Mouse (Mus musculus) lung, postnatal 25 days (tissue): Measurements from ENCODE around the gene Cacul1.

Experiments
- DNase-seq: peaks from one replicate; pipeline ENCODE4 v3.0.0; 2022; ENCODE audit warnings: low spot score

The Cacul1 gene

DNA sequence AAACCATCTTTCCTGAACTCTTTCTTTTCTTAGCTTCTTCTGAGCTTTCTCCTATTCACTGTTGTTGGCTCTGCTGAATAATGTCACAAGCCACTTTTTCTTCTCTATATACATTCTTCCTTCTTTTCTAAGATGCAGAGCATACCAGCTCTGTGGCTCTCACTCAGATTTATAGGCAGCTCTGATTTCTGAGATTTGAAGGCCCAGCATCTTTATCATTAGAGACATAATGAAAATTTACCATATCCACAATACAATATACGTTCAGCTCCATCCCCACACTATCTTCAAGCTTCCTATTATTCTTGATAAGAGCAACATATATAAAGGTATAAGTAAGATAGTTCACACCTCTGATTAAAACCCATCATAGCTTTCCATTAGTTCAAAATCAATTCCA is 50.7 kb downstream of the Cacul1 start:
- no peak for DNase-seq

- no peak for DNase-seq
Observed at GRCm38 (mm10) chr19:60529302-60529701, 51.5 kb downstream of the Cacul1 start.

DNA sequence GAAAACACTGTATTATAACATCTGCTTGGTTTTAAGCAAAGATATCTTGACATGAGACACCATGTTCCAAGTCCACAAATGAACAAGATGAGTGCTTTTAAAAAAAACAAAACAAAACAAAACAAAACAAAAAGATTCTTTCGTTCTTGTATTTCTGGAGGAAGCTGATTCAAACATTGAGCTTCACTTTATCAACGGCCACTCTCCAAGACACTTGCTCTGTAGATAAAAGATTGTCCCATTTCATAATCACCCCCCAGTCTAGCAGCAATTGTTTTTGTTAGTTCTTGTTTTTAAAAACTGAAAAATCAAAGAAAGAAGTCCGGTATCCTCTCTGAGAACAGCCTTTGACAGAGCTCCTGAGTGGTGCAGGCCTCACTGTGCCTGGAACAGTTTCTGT is 52.2 kb downstream of the Cacul1 start:
- DNase-seq: no peak

DNA sequence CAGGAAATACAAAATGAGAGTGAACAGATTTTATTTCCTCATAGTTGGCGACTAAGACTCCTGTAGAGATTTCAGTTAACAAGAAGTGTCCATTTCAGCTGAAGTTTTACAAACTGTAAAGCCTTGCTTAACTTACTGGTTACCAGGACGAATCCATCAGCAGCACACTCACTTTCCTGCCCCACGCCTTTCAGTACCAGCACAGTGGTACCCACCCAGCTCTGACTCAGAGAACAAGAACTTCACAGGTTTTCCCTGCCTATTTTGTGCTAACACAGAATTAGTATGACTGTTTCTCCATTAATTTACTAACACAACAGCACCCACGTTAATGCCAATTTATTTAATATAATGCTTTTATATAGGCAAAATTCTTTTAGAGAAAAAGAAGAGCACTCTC is 53.9 kb downstream of the Cacul1 start:
- DNase-seq: peak; percentile 12

DNA sequence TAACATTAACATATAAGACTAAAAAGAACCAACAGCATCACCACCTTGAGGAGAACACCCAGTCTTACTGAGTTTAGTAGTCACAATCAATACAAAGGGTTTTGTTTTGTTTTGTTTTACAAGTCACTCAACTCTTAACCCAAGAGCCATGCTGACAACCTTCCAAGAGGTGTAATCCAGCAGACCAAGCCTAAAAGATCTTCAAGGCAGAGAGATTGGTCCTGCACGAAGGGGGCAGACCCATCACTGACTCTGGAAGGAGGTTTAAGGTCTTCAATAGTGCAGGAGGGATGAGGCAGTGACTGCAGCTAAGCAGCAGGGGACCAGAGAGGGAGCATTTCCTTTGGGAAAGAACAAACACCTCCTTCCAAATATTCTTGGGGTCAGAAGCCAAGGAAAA is 55.7 kb downstream of the Cacul1 start:
- no peak for DNase-seq

DNA sequence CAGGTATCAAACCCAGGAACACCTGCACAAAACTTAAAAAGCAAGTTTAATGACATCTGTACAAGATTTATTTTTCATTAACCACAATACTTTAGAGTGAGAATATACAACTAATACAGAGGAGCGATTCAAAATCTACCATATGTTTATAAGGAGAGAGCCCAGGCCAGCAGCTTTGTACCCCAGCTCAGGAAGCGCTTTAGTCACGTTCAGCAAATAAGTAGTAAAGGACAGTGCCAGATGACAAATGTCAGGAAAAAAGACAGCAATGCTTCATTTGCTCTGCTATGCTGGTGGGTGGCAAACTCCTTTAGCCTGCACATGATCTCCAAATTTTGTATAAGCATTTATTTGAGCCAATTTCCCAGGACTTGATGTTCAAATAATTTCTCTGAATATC is 56.1 kb downstream of the Cacul1 start:
- no peak for DNase-seq

GRCm38 (mm10) chr19:60520131-60520530 is 60.7 kb downstream of the Cacul1 start:
- no peak for DNase-seq

- DNase-seq: no peak
Observed at GRCm38 (mm10) chr19:60515064-60515463, 65.8 kb downstream of the Cacul1 start.

GRCm38 (mm10) chr19:60513431-60513830 is 67.4 kb downstream of the Cacul1 start:
- no peak for DNase-seq

DNA sequence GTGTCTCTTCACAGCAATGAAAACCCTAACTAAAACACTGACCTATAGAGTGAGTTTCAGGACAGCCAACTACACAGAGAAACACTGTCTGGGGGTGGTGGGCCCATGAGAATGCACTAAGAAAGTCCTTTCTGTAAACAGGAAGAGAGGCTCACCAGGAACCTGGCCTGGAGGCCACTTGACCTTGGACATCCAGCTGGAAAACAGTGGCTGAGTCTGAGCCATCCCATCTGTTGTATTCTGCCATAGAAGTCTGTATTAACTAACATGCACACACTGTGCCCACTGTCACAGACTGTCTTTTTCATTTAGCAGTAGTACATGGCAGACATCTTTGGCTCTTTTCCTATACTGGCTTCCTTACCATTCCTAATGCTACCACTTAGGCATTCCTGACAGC is 80.6 kb downstream of the Cacul1 start:
- DNase-seq: peak; percentile 44

GRCm38 (mm10) chr19:60497171-60497570 is 83.7 kb downstream of the Cacul1 start:
- DNase-seq: no peak

GRCm38 (mm10) chr19:60495772-60496171 is 85.1 kb downstream of the Cacul1 start:
- DNase-seq: no peak

DNA sequence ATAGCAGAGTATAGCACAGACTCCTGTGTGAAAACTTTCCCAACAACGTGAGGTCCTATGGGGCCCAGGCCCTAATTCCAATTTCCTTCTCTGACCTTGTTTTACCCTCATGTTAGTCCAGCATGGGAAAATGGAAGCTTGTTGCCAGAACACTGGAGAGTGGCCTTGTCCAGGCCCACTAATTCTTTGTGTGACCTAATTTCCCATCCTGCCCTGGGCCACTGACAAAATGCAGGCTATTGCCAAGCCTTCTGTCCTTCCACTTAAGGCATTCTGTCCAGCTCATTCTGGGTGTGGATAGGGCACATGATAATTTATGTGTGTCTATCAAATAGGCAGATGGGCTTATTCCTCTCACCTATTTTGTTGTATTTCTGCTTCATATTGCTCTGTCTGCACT is 91.3 kb downstream of the Cacul1 start:
- DNase-seq: no peak

- no peak for DNase-seq
Observed at GRCm38 (mm10) chr19:60485261-60485660, 95.6 kb downstream of the Cacul1 start.

- DNase-seq: no peak
Observed at GRCm38 (mm10) chr19:60478859-60479258, 102.0 kb downstream of the Cacul1 start.

DNA sequence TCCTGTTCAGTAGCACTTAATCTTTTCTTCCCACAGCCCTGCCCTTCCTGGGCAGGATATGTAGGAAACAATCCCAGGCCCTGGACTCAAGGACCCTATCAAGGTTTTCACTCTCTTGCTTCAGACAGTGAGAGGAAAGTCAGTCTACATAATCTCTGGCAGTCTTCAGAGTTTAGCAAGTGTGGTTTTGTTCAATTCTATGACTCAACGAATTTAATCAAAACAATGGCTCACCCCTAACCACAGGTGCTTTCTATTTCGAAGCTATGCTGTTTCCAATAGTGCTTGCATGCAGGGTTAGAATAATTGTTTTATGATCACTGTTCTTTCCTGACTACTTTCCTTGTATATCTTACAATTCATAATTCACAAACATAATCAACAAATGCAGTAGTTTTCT is 103.0 kb downstream of the Cacul1 start:
- DNase-seq: no peak
